Mouse (Mus musculus) heart, adult 2 months (tissue): ENCODE measurements around the gene Cux2.

ENCODE experiments used
- EP300 ChIP-seq: fragments of 200-500 bp; IDR thresholded peaks from 2 replicates; pipeline ENCODE4 v1.6.1; 2011; ENCODE audit warnings: low read depth, low read length, control low read depth; ENCODE audit not compliant: insufficient read depth
- POLR2A ChIP-seq: fragments of 200-500 bp; IDR thresholded peaks from 2 replicates; pipeline ENCODE4 v1.6.1; 2011; ENCODE audit warnings: mild to moderate bottlenecking, low read depth, low read length, control low read depth; ENCODE audit not compliant: insufficient read depth

- TF ChIP-seq POLR2A, result no peak
- no peak for TF ChIP-seq EP300
Measured at GRCm38 (mm10) chr5:122007946-122008441, 41.9 kb downstream of the Cux2 start.
